Mouse (Mus musculus): Measurements from ENCODE around the gene Atp7a. TPM values are rescaled to one million over a fixed set of nuclear protein-coding genes. Genes with fewer than 3 reads are reported as not detected.

Atp7a gene
- polyA plus RNA-seq, 1 experiment: 1.0 TPM

GRCm38 (mm10) chrX:106142936-106143335, 115.9 kb downstream of the Atp7a start, which contains the start of gene Tlr13:
Gene Tlr13 (plus strand): TSS chrX:106143204.
- Histone ChIP-seq H3K27ac (ENCODE audit: insufficient read depth, low read depth, low read length) (no peak within 1 kb of the TSS), H3K4me3 (ENCODE audit: low read depth, low read length) (no peak within 1 kb of the TSS), H3K4me1 (ENCODE audit: control insufficient read depth, insufficient read depth, insufficient read length, low read length) (no peaks in the 10 kb centered on the region), H3K27me3 (ENCODE audit: control insufficient read depth, insufficient read depth, low read length) (no peaks in the 10 kb centered on the region), H3K36me3 (ENCODE audit: control insufficient read depth, insufficient read depth, low read length) (no peaks in the 10 kb centered on the region)
- WGBS: 92% methylated on average over 6 of the region's 6 CpGs
- no peak for TF ChIP-seq CTCF (IDR thresholded peaks at IDR 0.05; ENCODE audit: extremely low read depth, insufficient read length, insufficient replicate concordance, low read depth, low read length)

GRCm38 (mm10) chrX:106148185-106148584, 121.1 kb downstream of the Atp7a start:
- no peaks in the 10 kb centered on the region for H3K36me3 ChIP-seq (ENCODE audit: control insufficient read depth, insufficient read depth, low read length)
- H3K27me3 ChIP-seq (ENCODE audit: control insufficient read depth, insufficient read depth, low read length): no peaks in the 10 kb centered on the region
- H3K4me1 ChIP-seq (ENCODE audit: control insufficient read depth, insufficient read depth, insufficient read length, low read length): no peaks in the 10 kb centered on the region
- H3K27ac ChIP-seq (ENCODE audit: insufficient read depth, low read depth, low read length): no peak overlapping the region
- TF ChIP-seq CTCF (IDR thresholded peaks at IDR 0.05; ENCODE audit: extremely low read depth, insufficient read length, insufficient replicate concordance, low read depth, low read length): no peak
- TF ChIP-seq POLR2A (IDR thresholded peaks at IDR 0.05; ENCODE audit: low read depth, low read length): no peak
- no peak overlapping the region for H3K4me3 ChIP-seq (ENCODE audit: low read depth, low read length)
- WGBS: 96% methylated on average over 1 of the region's 1 CpGs

GRCm38 (mm10) chrX:106149460-106149859, 122.4 kb downstream of the Atp7a start:
- Histone ChIP-seq H3K27ac (ENCODE audit: insufficient read depth, low read depth, low read length) (no peak overlapping the region), H3K27me3 (ENCODE audit: control insufficient read depth, insufficient read depth, low read length) (no peaks in the 10 kb centered on the region), H3K4me1 (ENCODE audit: control insufficient read depth, insufficient read depth, insufficient read length, low read length) (no peaks in the 10 kb centered on the region), H3K36me3 (ENCODE audit: control insufficient read depth, insufficient read depth, low read length) (no peaks in the 10 kb centered on the region), H3K4me3 (ENCODE audit: low read depth, low read length) (no peak overlapping the region)
- WGBS: 80% methylated on average over 3 of the region's 3 CpGs
- TF ChIP-seq POLR2A (IDR thresholded peaks at IDR 0.05; ENCODE audit: low read depth, low read length): no peak
- TF ChIP-seq CTCF (IDR thresholded peaks at IDR 0.05; ENCODE audit: extremely low read depth, insufficient read length, insufficient replicate concordance, low read depth, low read length): no peak

GRCm38 (mm10) chrX:106154180-106154586, 127.1 kb downstream of the Atp7a start:
- Histone ChIP-seq H3K36me3 (ENCODE audit: control insufficient read depth, insufficient read depth, low read length) (no peaks in the 10 kb centered on the region), H3K4me1 (ENCODE audit: control insufficient read depth, insufficient read depth, insufficient read length, low read length) (no peaks in the 10 kb centered on the region), H3K4me3 (ENCODE audit: low read depth, low read length) (no peak overlapping the region), H3K27me3 (ENCODE audit: control insufficient read depth, insufficient read depth, low read length) (no peaks in the 10 kb centered on the region), H3K27ac (ENCODE audit: insufficient read depth, low read depth, low read length) (no peak overlapping the region)
- no peak for TF ChIP-seq CTCF (IDR thresholded peaks at IDR 0.05; ENCODE audit: extremely low read depth, insufficient read length, insufficient replicate concordance, low read depth, low read length)
- TF ChIP-seq POLR2A (IDR thresholded peaks at IDR 0.05; ENCODE audit: low read depth, low read length): no peak

- WGBS: 58% methylated on average over 4 of the region's 4 CpGs
- Histone ChIP-seq H3K4me3 (ENCODE audit: low read depth, low read length) (no peak overlapping the region), H3K27ac (ENCODE audit: insufficient read depth, low read depth, low read length) (no peak overlapping the region), H3K4me1 (ENCODE audit: control insufficient read depth, insufficient read depth, insufficient read length, low read length) (no peaks in the 10 kb centered on the region), H3K27me3 (ENCODE audit: control insufficient read depth, insufficient read depth, low read length) (no peaks in the 10 kb centered on the region), H3K36me3 (ENCODE audit: control insufficient read depth, insufficient read depth, low read length) (no peaks in the 10 kb centered on the region)
- no peak for TF ChIP-seq CTCF (IDR thresholded peaks at IDR 0.05; ENCODE audit: extremely low read depth, insufficient read length, insufficient replicate concordance, low read depth, low read length)
- TF ChIP-seq POLR2A (IDR thresholded peaks at IDR 0.05; ENCODE audit: low read depth, low read length): no peak
These were observed 128.8 kb downstream of the Atp7a start for GRCm38 (mm10) chrX:106155892-106156291.

- H3K36me3 ChIP-seq (ENCODE audit: control insufficient read depth, insufficient read depth, low read length): no peaks in the 10 kb centered on the region
- H3K4me1 ChIP-seq (ENCODE audit: control insufficient read depth, insufficient read depth, insufficient read length, low read length): no peaks in the 10 kb centered on the region
- WGBS: 36% methylated on average over 5 of the region's 5 CpGs
- no peak overlapping the region for H3K4me3 ChIP-seq (ENCODE audit: low read depth, low read length)
- no peak overlapping the region for H3K27ac ChIP-seq (ENCODE audit: insufficient read depth, low read depth, low read length)
- TF ChIP-seq CTCF (IDR thresholded peaks at IDR 0.05; ENCODE audit: extremely low read depth, insufficient read length, insufficient replicate concordance, low read depth, low read length) (no peak), POLR2A (IDR thresholded peaks at IDR 0.05; ENCODE audit: low read depth, low read length) (no peak)
- H3K27me3 ChIP-seq (ENCODE audit: control insufficient read depth, insufficient read depth, low read length): no peaks in the 10 kb centered on the region
These were observed 136.9 kb downstream of the Atp7a start for GRCm38 (mm10) chrX:106163995-106164394.

GRCm38 (mm10) chrX:106164555-106164954, 137.5 kb downstream of the Atp7a start:
- H3K4me1 ChIP-seq (ENCODE audit: control insufficient read depth, insufficient read depth, insufficient read length, low read length): no peaks in the 10 kb centered on the region
- WGBS: 57% methylated on average over 5 of the region's 5 CpGs
- no peaks in the 10 kb centered on the region for H3K27me3 ChIP-seq (ENCODE audit: control insufficient read depth, insufficient read depth, low read length)
- no peaks in the 10 kb centered on the region for H3K36me3 ChIP-seq (ENCODE audit: control insufficient read depth, insufficient read depth, low read length)
- no peak overlapping the region for H3K4me3 ChIP-seq (ENCODE audit: low read depth, low read length)
- TF ChIP-seq CTCF (IDR thresholded peaks at IDR 0.05; ENCODE audit: extremely low read depth, insufficient read length, insufficient replicate concordance, low read depth, low read length) (no peak), POLR2A (IDR thresholded peaks at IDR 0.05; ENCODE audit: low read depth, low read length) (no peak)
- H3K27ac ChIP-seq (ENCODE audit: insufficient read depth, low read depth, low read length): no peak overlapping the region

- no peak for TF ChIP-seq CTCF (IDR thresholded peaks at IDR 0.05; ENCODE audit: extremely low read depth, insufficient read length, insufficient replicate concordance, low read depth, low read length)
- TF ChIP-seq POLR2A (IDR thresholded peaks at IDR 0.05; ENCODE audit: low read depth, low read length): no peak
- Histone ChIP-seq H3K27me3 (ENCODE audit: control insufficient read depth, insufficient read depth, low read length) (no peaks in the 10 kb centered on the region), H3K4me1 (ENCODE audit: control insufficient read depth, insufficient read depth, insufficient read length, low read length) (no peaks in the 10 kb centered on the region), H3K36me3 (ENCODE audit: control insufficient read depth, insufficient read depth, low read length) (no peaks in the 10 kb centered on the region), H3K27ac (ENCODE audit: insufficient read depth, low read depth, low read length) (no peak overlapping the region), H3K4me3 (ENCODE audit: low read depth, low read length) (no peak overlapping the region)
- WGBS: 33% methylated on average over 1 of the region's 1 CpGs
These were observed 138.0 kb downstream of the Atp7a start for GRCm38 (mm10) chrX:106165089-106165488.
